Mouse (Mus musculus) cerebellum, postnatal 25 days (tissue): ENCODE measurements at regions not wholly inside any gene's neighbourhood (a gene's known extent, or its start where the extent isn't known, plus 50 kb on each side); places are given as distances from the start of the nearest gene placed in this dataset.

ENCODE experiments used
- DNase-seq, 2 experiments: peaks; one replicate each; pipeline ENCODE4 v3.0.0; 2021; ENCODE audit warnings: mixed read lengths in 2 of 2

DNA sequence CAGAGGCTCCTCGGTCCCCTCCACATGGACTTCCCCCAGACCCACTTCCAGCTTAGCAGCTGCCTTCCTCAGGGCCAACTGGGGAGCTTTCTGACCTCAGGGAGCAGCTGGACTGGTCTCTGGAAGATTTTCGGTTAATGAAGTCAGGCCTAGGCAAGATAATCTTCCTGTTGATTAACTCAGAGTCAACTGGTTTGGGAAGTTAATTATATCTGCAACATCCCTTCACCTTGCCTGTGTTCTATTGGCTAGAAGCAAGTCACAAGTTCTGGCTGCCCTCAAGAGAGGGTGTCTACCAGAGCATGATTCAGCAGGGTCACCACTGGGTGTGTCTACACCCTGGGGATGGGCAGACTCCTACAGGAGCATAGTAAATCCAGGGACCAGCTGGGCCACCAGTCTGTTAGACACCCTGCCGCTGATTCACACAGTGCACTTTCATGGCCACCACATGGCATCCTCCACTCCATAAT lies 53.9 kb upstream of the Maml3 start:
- peak in 1 of 2 experiments; percentile 12 for DNase-seq

DNA sequence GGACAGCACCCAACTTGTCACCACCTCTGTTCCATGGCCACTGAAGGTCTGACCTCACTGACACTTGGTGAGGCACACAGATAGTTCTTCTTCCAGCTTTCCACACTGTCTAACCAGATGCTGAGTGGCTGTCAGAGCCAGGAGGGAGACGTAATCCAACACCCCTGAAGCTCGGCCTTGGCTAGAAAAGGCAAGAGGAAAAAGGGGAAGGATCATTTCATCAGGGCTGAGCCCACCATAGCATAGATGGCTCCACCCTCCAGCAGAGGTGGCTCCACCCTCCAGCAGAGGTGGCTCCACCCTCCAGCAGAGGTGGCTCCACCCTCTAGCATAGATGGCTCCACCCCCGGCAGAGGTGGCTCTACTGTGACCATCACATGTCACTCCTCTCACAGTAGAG lies 56.8 kb upstream of the Maml3 start:
- no peak for DNase-seq

DNA sequence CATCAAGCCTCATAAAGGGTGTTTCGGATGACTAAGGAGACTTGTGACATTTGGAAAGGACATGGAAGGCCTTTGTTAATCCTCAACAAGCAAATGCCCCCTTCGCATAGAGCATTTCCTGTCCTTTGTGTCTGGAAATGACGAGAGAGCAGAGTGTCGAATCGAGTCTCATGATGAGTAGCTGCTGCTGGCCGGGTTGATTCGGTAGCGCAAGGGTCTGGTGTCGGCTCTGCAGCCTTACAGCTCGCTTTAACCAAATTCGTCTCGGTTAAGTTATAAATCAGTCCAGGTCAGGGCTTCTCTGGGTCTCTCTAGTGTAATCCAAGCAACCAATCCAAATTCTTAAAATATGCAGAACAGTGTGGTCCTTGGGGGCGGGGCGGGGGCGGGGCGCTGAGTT lies 59.1 kb upstream of the Maml3 start:
- DNase-seq = no peak

DNA sequence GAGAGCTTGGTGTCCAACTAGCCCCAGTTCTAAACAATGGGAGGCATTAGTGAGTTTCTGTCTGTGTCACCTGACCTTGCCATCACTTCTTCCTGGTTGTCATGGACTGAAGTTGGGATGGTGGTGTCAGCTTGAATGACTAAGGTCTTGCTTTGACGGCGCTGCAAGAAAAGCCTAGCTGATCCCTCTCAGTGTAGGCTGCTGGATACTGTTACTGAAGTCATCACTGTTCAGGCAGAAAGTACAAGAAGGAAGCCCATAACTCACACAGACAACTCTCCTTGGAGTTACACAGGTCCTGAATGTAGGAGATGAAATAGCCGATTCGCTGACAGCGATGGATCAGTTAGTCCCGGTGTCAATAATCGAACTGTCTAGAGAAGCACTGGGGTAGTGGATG lies 62.5 kb upstream of the Maml3 start:
- DNase-seq = no peak

DNA sequence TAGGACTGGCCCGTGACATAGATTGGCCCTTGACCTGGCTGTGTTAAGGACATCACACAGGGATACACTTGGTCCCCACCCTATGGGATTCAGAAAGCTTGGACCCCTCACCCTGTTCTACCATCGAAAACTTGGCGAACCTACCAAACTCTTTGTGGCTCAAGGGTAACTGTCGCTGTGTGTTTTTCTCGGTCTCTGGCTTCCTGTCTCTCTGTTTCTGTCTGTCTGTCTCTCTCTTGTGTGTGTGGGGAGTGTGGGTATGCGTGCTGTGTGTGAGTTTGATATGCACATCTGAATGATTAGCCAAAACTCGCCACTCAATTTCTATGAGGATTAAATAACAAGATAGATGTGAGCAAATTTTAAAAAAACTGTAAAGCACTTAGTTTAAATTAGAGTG lies 66.0 kb upstream of the Maml3 start:
- no peak for DNase-seq

DNA sequence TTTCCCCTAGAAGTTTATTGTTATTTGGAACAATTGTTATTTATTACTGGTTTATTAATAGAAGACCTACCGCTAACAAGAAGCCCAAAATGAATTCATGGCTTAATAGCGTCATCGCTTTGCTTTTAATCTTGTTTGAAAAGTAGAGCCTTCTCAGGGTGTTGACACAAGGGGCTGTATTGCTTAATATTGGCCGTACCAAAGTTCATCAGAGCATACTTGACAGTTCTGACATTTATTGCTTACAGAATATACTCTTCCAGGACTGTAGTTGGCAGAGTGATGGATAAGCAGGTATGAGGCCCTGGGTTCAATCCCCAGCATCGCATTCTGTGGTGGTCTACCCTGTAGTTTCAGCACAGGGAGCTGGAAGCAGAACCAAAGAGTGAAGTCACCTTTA lies 66.4 kb upstream of the Maml3 start:
- no peak for DNase-seq

DNA sequence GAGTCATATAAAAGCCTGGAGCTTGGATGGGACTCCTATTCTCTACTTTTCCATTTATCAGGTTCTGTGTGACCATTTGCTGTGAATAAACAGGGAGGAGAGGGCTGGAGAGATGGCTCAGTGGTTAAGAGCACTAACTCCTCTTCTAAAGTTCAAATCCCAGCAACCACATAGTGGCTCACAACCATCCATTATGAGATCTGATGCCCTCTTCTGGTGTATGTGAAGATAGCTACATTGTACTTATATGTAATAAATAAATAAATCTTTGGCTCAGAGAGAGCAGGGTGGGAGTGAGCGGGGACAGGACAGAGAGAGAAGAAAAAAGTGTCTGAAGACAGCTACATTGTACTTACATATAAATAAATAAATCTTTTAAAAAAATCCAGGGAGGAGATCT lies 68.6 kb upstream of the Maml3 start:
- DNase-seq = no peak

DNA sequence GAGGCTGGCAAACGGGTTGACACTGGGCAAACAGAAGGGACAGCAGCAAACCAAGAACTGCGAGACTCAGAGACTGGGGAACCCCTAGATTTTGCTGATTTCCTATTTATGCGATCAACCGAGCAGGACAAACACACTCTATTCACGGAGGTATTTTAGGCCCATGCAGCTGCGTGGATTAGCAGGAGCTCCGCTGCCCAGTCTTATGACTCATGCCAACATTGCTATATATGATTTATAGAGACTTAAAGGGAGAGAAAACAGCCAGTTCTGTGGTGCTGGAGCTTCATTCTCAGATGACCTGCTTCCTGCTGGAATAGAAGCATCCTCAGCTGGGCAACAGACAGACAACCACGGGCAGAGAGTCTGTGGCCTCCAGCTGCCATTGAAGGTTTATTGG lies 71.2 kb upstream of the Maml3 start:
- DNase-seq = no peak

DNA sequence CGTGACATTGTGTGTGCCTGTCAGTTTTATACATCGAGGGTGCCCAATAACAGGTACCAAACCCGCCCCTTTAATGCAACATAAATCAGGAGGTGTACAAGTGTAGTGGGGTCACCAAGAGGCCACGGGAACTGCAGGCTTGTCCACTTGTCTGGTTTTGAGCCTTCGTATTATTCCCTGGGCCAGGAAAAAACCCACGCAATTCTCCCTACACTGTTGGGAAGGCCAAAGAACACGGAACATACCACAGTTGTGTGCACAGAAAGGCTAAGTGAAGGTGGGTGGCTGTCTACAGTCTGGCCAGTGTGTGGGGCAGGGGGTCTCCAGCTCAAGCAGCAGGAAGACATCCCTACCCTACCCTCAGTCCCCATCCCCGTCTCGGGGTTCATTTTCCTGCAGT lies 74.0 kb upstream of the Maml3 start:
- no peak for DNase-seq

DNA sequence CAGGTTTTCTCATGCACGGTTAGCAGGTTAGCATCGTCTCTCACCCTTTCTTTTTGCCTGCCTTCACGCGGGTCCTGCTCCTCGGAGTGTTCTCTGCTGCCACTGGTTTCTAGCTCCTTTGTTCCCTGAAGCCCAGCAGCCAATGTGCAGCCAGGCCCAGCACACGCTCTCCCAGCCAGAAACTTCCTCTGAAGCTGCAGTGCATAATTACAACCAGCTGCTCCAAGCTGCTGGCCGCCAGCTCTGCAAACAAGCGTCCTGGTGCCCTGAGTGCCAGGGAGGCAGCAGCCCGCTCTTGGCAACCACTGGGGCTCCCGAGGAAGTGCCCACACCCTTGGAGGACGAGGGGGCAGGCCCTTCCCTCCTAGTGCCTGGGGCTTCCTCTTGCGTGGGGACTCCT lies 74.8 kb upstream of the Maml3 start:
- DNase-seq = peak; percentile 59 to 64

DNA sequence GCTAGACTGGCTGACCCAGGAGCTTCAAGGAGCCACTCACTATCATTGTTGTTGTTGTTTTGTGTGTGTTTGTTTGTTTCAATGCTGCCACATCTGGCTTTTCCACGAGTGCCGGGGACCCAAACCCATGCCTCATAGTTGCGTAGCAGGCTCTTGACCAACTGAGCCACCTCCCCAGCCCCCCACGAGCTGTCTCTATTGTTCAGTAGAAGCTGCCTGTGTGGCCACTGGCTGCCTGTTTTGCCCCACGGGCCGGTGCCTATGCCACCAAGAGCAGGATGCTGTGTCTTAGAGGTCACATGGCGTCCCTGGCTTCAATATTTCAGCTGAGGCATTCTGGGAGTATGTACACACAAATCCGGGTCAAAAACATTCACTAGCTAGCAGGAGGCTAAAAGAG lies 75.4 kb upstream of the Maml3 start:
- peak in 1 of 2 experiments; percentile 56 for DNase-seq

DNA sequence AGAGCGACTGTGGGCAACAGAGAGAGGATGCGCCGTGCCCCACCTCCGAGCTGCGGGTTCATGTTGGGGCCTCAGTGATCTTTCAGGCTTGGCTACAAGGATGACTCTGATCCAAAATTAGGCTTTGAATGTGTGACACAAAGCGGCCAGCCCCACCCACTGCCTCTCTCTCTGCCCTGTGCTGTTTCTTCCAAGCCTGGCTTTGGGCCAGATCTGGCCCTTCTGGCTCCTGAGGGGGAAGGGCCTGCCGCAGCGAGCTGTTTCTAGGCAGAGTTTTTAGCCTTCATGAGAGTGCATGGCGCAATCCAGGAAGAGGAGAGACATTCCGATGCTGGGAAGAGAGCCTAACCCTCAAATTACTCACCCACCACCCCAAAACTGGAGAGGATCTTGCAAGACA lies 75.9 kb upstream of the Maml3 start:
- peak; percentile 89 to 94 for DNase-seq

DNA sequence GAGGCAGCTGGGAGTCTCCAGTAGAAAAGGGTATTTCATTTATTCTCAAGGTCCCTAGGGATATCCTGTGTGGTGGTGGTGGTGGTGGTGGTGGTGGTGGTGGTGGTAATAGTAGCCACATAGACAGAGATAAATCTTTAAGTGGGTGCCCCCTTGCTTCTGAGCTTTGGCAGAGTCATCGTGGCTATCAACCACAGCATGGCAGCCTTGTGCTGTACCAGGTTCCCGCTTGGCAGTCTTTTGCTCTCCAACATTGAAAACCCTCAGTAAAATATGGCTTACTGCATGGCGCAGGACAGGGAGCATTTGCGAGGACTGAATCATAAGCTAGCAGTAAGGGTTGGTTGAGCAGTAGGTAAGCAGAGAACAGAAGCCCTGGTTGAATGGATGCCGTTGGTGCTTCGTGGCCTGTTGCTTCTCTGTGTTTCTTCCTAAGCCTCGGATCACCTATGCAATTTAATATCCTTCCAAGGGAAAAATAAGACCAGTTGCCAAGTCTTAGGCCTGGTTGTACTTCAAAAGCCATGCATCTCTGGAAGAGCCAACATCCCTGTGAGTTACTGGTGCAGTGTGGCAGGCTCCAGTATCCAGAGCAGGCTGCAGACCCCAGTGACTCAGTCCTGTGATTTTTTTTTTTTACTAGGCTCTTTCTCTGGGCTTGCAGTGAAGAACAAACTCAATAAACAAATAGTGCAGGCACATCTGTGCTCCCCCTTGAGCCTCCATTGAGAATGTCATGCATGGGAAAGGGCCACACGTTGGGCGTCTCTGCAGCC lies 76.6 kb upstream of the Maml3 start:
- peak; percentile 18 to 25 for DNase-seq

DNA sequence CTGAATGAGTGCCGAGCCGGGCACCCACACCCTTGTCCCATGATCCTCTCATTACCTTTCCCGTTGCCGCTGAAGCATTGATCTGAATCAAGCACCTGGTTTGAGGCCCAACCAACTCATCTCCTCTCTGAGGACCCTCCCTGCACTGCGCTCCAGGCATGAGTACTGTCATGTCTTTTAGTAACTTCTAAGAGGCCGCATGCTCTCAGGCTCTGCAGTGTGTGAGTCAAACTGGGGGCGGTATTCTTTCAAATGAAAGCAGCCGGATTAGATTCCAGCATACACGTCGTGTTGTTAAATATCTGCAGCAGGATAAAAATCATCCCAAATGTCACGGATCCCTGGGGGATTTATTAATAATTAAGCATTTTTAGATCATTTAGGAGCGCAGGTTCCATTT lies 79.4 kb upstream of the Maml3 start:
- DNase-seq = no peak

DNA sequence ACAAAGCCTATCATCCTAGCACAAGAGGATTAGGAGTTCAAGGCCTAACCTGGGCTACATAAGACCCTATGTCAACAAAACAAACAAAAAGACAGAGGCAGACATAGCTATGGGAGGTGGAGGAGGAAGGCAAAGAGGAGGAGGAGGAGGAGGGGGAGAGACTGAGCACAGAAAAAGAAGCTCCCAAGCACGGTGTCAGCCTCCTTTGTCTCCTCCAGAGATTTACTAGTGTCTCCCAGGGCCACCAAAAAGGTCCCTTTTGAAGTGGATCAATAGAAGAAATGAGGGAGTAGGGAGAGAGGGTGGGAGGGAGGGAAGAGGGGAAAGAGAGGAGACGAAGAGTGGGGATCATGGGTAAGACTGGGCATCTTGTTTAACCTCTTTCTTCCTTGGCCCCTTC lies 80.5 kb upstream of the Maml3 start:
- no peak for DNase-seq

DNA sequence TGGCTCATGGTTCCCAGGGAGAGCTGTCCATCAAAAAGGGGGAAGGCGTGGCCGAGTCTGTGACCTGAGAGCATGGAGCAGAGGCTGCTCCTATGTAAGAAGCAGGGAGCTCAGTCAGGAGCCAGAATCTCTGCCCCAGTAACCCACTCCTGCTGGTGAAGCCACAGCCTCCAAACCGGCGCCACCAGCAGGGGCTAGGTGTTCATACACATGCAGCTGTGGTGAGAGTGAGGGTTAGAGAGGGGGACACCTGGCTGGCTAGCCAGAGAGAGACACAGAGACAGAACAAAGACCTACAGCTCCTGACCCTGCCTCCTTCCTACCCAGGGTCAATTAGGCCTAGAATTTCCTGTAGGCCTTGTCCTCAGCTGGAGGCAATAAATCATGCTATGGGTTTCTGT lies 80.7 kb upstream of the Foxo1 start:
- DNase-seq = no peak

DNA sequence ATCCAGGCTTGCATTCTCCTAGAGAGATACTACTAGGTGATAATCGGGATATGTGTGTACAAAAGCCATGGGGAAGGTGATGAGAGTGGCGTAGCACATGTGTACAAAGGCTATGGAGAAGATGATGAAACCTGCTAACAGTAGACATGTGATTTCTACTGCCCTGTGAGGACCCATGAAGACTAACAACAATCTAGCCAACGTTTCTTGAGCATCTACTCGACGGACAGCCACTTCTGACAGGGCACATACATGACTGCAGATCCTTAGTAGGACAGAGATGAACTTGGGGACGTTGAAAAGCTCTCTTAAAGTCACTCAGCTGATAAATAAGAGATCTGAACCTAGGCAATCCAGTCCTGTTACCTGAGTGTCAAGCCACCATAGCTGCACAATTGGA lies 79.8 kb upstream of the Foxo1 start:
- DNase-seq = no peak

DNA sequence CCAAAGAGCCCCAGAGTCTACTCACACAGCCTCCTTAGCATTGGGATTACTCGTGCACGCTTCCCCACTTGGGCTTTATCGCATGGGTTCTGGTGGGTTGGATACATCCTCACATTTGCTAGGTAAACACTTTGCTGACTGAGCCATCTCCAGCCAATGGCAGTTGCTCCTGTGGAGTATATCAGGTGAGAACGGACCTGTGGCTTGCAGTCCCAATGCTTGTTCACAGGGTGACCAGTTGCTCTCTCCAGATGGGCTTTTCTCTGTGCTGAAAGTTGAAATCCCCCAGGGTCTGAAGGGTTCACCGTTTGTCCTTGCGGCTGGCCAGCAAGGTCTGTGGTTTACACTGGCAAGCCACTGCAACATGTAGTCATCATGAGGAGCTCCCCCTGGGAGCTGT lies 79.1 kb upstream of the Foxo1 start:
- no peak for DNase-seq

DNA sequence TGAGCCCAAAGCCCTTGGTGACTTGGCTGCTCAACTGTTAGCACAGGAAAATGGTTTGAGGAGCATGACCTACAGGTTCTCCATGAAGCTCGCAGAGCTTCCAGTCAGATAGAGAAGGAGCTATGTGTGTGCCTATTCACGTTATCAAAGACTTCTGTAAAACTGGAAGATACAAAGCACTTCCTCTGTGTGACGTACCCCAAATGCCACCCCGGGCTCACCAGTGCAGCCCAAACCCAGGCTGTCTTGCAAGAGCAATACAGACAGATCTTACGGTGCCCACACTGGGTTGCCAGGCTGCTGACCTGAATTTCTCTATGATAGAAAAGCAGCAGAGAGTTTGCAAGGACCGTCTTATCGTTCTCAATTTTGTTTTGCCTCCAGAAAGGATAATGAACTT lies 78.1 kb upstream of the Foxo1 start:
- DNase-seq = peak; percentile 8 to 17

DNA sequence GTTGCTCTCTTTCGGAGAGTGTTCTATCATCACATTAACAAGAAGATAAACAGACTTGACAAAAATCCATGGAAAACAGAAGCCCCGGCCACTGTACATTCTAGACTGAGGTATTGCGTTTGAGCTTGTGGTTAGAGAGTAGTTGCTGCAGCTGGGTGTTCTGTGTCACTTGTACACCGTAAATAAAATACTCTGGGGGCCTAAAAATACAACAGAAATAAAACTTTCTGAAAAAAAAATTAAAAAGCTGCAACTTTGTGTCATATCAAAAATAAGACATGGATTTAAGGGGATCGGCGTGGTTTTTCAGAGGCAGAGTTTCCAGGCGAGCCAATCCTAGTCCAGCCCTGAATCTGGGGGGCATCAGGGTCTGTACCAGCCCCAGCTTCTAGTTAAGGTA lies 75.1 kb upstream of the Foxo1 start:
- no peak for DNase-seq

DNA sequence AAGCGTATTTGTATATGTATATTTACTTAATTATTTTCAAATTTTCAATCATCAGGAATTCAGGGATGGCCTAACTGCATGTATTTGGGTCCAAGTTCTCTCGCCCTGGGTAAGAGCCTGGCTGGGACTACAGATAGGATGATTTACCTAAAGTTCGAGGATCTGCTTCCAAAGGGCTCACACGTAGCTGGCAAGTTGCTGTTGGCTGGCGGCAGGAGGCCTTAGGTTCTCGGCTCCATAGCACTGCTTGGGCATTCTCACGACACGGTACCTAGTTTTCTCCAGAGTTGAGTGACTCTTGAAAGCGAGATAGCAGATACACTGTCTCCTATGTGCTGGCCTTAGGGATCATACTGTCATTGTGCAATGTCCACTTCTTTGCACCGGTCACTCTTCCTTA lies 73.9 kb upstream of the Foxo1 start:
- no peak for DNase-seq

DNA sequence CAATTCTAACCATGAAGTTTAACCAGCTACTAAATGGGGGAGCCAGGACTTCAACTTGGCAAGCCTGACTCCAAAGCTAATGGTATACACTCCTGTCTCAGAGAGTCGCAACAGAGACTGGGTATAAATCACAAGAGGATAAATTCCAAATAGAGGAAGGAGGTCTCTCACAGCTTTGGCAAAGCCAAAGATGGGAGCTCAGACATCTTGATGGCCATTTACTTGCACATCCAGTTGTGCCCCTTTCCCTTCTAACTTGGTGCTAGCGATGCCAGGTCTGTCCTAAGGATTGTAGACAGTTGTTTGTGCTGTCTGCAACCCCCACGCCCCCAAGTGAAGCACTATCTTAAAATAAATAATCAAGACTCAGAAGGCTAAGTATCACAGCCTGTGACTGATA lies 72.7 kb upstream of the Foxo1 start:
- DNase-seq = no peak

DNA sequence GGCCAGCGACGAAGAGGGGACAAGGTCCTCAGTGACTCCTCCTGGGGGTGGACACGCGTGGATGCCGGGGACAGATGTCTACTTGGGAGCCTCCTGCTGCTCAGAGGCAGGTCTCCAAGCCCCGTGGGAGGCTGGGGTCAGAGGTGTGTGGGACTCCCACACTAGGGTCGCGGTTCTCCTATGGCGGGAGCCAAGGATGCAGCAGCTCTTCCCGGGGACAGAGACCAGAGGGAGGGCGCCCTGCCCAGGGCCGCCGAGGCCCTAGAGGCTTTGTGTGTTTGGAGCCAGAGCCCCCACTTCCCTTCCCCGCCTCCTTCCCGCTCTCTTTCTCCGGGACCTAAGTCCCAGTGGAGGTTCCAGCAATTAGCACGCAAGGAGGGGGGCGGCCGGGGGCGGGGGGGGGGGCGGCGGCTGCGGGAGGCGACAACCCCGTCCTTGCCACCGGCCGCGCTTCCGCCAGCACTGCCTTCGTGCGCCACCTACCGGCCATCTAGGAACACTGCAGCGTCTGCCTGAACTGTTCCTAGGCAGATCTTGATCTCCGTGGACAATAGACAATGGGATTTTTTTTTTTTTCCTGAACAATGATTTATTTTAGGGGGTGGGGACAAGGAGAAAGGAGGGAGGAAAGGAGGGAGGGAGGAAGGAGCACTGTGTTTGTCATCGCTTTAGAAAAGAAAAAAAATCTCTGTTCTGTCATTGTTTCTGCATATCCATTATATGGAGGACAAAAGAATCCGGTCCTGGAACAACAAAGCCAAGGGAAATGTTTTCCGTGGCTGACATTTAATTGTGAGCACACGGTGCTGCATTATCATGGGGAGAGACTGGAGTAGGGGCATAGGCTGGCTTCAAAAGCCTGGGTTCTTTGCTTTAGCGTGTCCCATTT lies 71.8 kb upstream of the Foxo1 start:
- peak; percentile 86 to 93 for DNase-seq

DNA sequence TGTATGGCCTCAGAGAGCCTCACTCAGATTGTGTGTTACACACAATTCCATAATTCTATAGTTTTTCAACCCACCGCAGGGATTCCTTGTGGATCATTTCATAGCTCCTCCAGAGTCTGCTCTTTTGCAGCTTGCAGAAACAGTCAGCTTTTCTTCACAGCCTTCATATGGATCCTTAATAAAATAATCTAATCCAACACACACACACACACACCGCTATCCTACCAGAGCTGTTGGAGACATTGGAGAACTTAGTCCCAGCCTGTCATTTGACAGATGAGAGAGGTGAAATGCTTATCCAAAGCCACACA lies 71.2 kb upstream of the Foxo1 start:
- DNase-seq = no peak
